Mouse (Mus musculus) midbrain, postnatal 0 days (tissue): Measurements from ENCODE around the gene Kcnj12. TPM values are rescaled to one million over a fixed set of nuclear protein-coding genes. Genes with fewer than 3 reads are reported as not detected.
A peak's percentile ranks its signal among the peaks of the same experiment; 100 is the strongest.

Experiments used
- ATAC-seq: fragments of 200-750 bp; cut with Nextera tagmentation; 2 replicates; pipeline ENCODE4 v1.8.0; 2017; ENCODE audit warnings: moderate number of reproducible peaks, mild to moderate bottlenecking, moderate TSS enrichment, moderate library complexity; ENCODE audit not compliant: low FRiP score
- DNase-seq: peaks from one replicate; pipeline ENCODE4 v3.0.0-alpha.2; 2015; ENCODE audit warnings: low spot score
- H3K27ac ChIP-seq: fragments of 300-500 bp; sonication (generic); 2 replicates; pipeline ENCODE4 v1.5.1; 2014; ENCODE audit warnings: low read depth, mild to moderate bottlenecking, low read length, mixed read lengths
- H3K27me3 ChIP-seq: fragments of 300-500 bp; sonication (generic); 2 replicates; pipeline ENCODE4 v1.6.1; 2014; ENCODE audit warnings: low read length, control low read depth, mixed read lengths; ENCODE audit not compliant: insufficient read depth
- H3K36me3 ChIP-seq: fragments of 300-500 bp; sonication (generic); 2 replicates; pipeline ENCODE4 v1.6.1; 2014; ENCODE audit warnings: low read length, control low read depth, mixed read lengths; ENCODE audit not compliant: insufficient read depth
- H3K4me1 ChIP-seq: fragments of 300-500 bp; sonication (generic); 2 replicates; pipeline ENCODE4 v1.6.1; 2014; ENCODE audit warnings: mild to moderate bottlenecking, control low read depth, antibody characterized with exemption, low read length, mixed read lengths; ENCODE audit not compliant: insufficient read depth
- H3K4me2 ChIP-seq: fragments of 300-500 bp; sonication (generic); 2 replicates; pipeline ENCODE4 v1.6.1; 2014; ENCODE audit warnings: low read depth, mild to moderate bottlenecking, low read length, mixed read lengths; ENCODE audit not compliant: poor library complexity, severe bottlenecking
- H3K4me3 ChIP-seq: fragments of 300-500 bp; sonication (generic); 2 replicates; pipeline ENCODE4 v1.5.1; 2014; ENCODE audit warnings: low read depth, mild to moderate bottlenecking, low read length, moderate library complexity
- H3K9ac ChIP-seq: fragments of 300-500 bp; sonication (generic); replicated peaks from 2 replicates; pipeline ENCODE4 v1.6.1; 2014; ENCODE audit warnings: mild to moderate bottlenecking, low read length, moderate library complexity, mixed read lengths; ENCODE audit not compliant: poor library complexity, severe bottlenecking
- H3K9me3 ChIP-seq: fragments of 300-500 bp; sonication (generic); 2 replicates; pipeline ENCODE4 v1.6.1; 2016; ENCODE audit warnings: low read length, control low read depth
- CTCF ChIP-seq: IDR thresholded peaks from 2 replicates; pipeline ENCODE4 v1.5.1; 2016; ENCODE audit warnings: antibody characterized with exemption, mild to moderate bottlenecking
- WGBS: fragments of 180-500 bp; shearing (Covaris S2); extraction: QIAGEN DNeasy Blood & Tissue Kit; methylation state at CpG from one replicate; pipeline ENCODE4 v1.1.7; 2014; 5-methylcytosine and 5-hydroxymethylcytosine counted together
- polyA plus RNA-seq: library from polyadenylated mRNA; unstranded; fragments of >200 nt; fragmentation: Nextera tagmentation; extraction: Ambion mirVana; gene quantifications from 2 replicates; pipeline ENCODE4 v1.2.1, GENCODE M21; 2015
- total RNA-seq: library from RNA; depleted of rRNA; stranded (reverse); fragments of >200 nt; gene quantifications from 2 replicates; pipeline ENCODE4 v1.2.3, GENCODE M21; 2014

Kcnj12 gene
- total and polyA plus RNA-seq, 2 experiments from 2014 or later, result 3.1 to 23.6 TPM

GRCm38 (mm10) chr11:61104241-61104901 is 82.0 kb downstream of the Kcnj12 start:
- Histone ChIP-seq H3K9ac (no peak overlapping the region), H3K27me3 (no peaks in the 10 kb centered on the region), H3K36me3 (no peaks in the 10 kb centered on the region), H3K9me3 (no peaks in the 10 kb centered on the region), H3K4me3 (no peak overlapping the region), H3K4me1 (no peaks in the 10 kb centered on the region), H3K4me2 (no peak overlapping the region), H3K27ac (no peak overlapping the region)
- WGBS, result 9% methylated on average over 20 of the region's 20 CpGs
- ATAC-seq, result peak; percentile 87
- TF ChIP-seq CTCF, result peak; percentile 100
- DNase-seq, result peak; percentile 96

GRCm38 (mm10) chr11:61108911-61109361 is 86.6 kb downstream of the Kcnj12 start:
- H3K9ac ChIP-seq, result no peak overlapping the region
- H3K4me3 ChIP-seq, result no peak overlapping the region
- WGBS, result 90% methylated on average over 12 of the region's 12 CpGs
- no peaks in the 10 kb centered on the region for H3K9me3 ChIP-seq
- no peak for ATAC-seq
- H3K4me1 ChIP-seq, result no peaks in the 10 kb centered on the region
- no peak overlapping the region for H3K27ac ChIP-seq
- H3K36me3 ChIP-seq, result no peaks in the 10 kb centered on the region
- no peak overlapping the region for H3K4me2 ChIP-seq
- no peak for DNase-seq
- no peaks in the 10 kb centered on the region for H3K27me3 ChIP-seq
- TF ChIP-seq CTCF, result no peak

GRCm38 (mm10) chr11:61109707-61110106 is 87.3 kb downstream of the Kcnj12 start:
- ATAC-seq, result no peak
- no peak for TF ChIP-seq CTCF

GRCm38 (mm10) chr11:61110113-61110512 is 87.7 kb downstream of the Kcnj12 start:
- Histone ChIP-seq H3K27me3 (no peaks in the 10 kb centered on the region), H3K4me1 (no peaks in the 10 kb centered on the region), H3K36me3 (no peaks in the 10 kb centered on the region), H3K9me3 (no peaks in the 10 kb centered on the region), H3K4me3 (no peak overlapping the region), H3K9ac (no peak overlapping the region), H3K4me2 (no peak overlapping the region), H3K27ac (no peak overlapping the region)
- 79% methylated on average over 10 of the region's 10 CpGs for WGBS
- DNase-seq, result no peak
- no peak for TF ChIP-seq CTCF
- no peak for ATAC-seq

More at GRCm38 (mm10) chr11:61109707-61110106, 87.3 kb downstream of the Kcnj12 start:
- Histone ChIP-seq H3K27ac (no peak overlapping the region), H3K9me3 (no peaks in the 10 kb centered on the region), H3K36me3 (no peaks in the 10 kb centered on the region), H3K27me3 (no peaks in the 10 kb centered on the region), H3K9ac (no peak overlapping the region), H3K4me1 (no peaks in the 10 kb centered on the region), H3K4me3 (no peak overlapping the region), H3K4me2 (no peak overlapping the region)
- WGBS, result 85% methylated on average over 6 of the region's 6 CpGs
- no peak for DNase-seq

GRCm38 (mm10) chr11:61110928-61111327 is 88.6 kb downstream of the Kcnj12 start:
- Histone ChIP-seq H3K27ac (no peak overlapping the region), H3K27me3 (no peaks in the 10 kb centered on the region), H3K36me3 (no peaks in the 10 kb centered on the region), H3K4me1 (no peaks in the 10 kb centered on the region), H3K4me2 (no peak overlapping the region), H3K9ac (no peak overlapping the region), H3K4me3 (no peak overlapping the region), H3K9me3 (no peaks in the 10 kb centered on the region)
- no peak for DNase-seq
- WGBS, result 30% methylated on average over 1 of the region's 1 CpGs
- TF ChIP-seq CTCF, result no peak
- no peak for ATAC-seq

- no peaks in the 10 kb centered on the region for H3K9me3 ChIP-seq
- H3K27ac ChIP-seq, result no peak overlapping the region
- H3K9ac ChIP-seq, result no peak overlapping the region
- H3K27me3 ChIP-seq, result no peaks in the 10 kb centered on the region
- no peak overlapping the region for H3K4me3 ChIP-seq
- no peaks in the 10 kb centered on the region for H3K36me3 ChIP-seq
- no peak for TF ChIP-seq CTCF
- DNase-seq (no peak), ATAC-seq (no peak)
- no peak overlapping the region for H3K4me2 ChIP-seq
- 94% methylated on average over 4 of the region's 4 CpGs for WGBS
- no peaks in the 10 kb centered on the region for H3K4me1 ChIP-seq
Measured at GRCm38 (mm10) chr11:61111472-61111871, 89.1 kb downstream of the Kcnj12 start.
